Mouse (Mus musculus) thymus, adult 2 months (tissue): ENCODE measurements at regions not wholly inside any gene's neighbourhood (a gene's known extent, or its start where the extent isn't known, plus 50 kb on each side); places are given as distances from the start of the nearest gene placed in this dataset.

Experiments
- DNase-seq: peaks from one replicate; pipeline ENCODE4 v3.0.0; 2021
- H3K27ac ChIP-seq: fragments of 200-500 bp; 2 replicates; pipeline ENCODE4 v1.5.1; 2012; ENCODE audit warnings: low read length, control low read depth; ENCODE audit not compliant: control insufficient read depth, insufficient read depth
- H3K27me3 ChIP-seq: fragments of 200-500 bp; 2 replicates; pipeline ENCODE4 v1.6.1; 2012; ENCODE audit warnings: mild to moderate bottlenecking, low read length, moderate library complexity, mixed read lengths; ENCODE audit not compliant: control insufficient read depth, insufficient read depth
- H3K36me3 ChIP-seq: fragments of 200-500 bp; 2 replicates; pipeline ENCODE4 v1.6.1; 2012; ENCODE audit warnings: mild to moderate bottlenecking, low read length, moderate library complexity; ENCODE audit not compliant: control insufficient read depth, insufficient read depth
- H3K4me1 ChIP-seq: fragments of 200-500 bp; replicated peaks from 2 replicates; pipeline ENCODE4 v1.6.1; 2012; ENCODE audit warnings: low read length; ENCODE audit not compliant: control insufficient read depth, insufficient read depth
- H3K4me3 ChIP-seq: fragments of 200-500 bp; 2 replicates; pipeline ENCODE4 v1.5.1; 2012; ENCODE audit warnings: mild to moderate bottlenecking, low read length, control low read depth, moderate library complexity; ENCODE audit not compliant: control insufficient read depth, insufficient read depth
- CTCF ChIP-seq: fragments of 200-500 bp; IDR thresholded peaks from 2 replicates; pipeline ENCODE4 v1.5.1; 2012; ENCODE audit warnings: mild to moderate bottlenecking, control low read depth, low read length, moderate library complexity, borderline replicate concordance; ENCODE audit not compliant: control insufficient read depth, poor library complexity, insufficient read depth; ENCODE audit errors: extremely low read depth
- POLR2A ChIP-seq: fragments of 200-500 bp; IDR thresholded peaks from 2 replicates; pipeline ENCODE4 v1.6.1; 2012; ENCODE audit warnings: mild to moderate bottlenecking, low read length, control low read depth, moderate library complexity; ENCODE audit not compliant: control insufficient read depth, poor library complexity, insufficient read depth; ENCODE audit errors: extremely low read depth
- WGBS: fragments of 180-500 bp; shearing (Covaris S2); methylation state at CpG from one replicate; pipeline ENCODE4 v1.1.7; 2018; 5-methylcytosine and 5-hydroxymethylcytosine counted together

GRCm38 (mm10) chr1:120851860-120852503, 249.8 kb downstream of the En1 start:
- Histone ChIP-seq H3K4me3 (no peak overlapping the region), H3K36me3 (no peaks in the 10 kb centered on the region), H3K27me3 (no peaks in the 10 kb centered on the region), H3K4me1 (no peaks in the 10 kb centered on the region), H3K27ac (no peak overlapping the region)
- TF ChIP-seq POLR2A (no peak), CTCF (no peak)
- whole genome bisulfite sequencing = 84% methylated on average over 6 of the region's 6 CpGs
- DNase-seq = no peak

- Histone ChIP-seq H3K36me3 (no peaks in the 10 kb centered on the region), H3K4me3 (no peak overlapping the region), H3K27me3 (no peaks in the 10 kb centered on the region), H3K4me1 (no peaks in the 10 kb centered on the region), H3K27ac (no peak overlapping the region)
- DNase-seq = no peak
- 72% methylated on average over 5 of the region's 5 CpGs for WGBS
- TF ChIP-seq POLR2A = no peak
- TF ChIP-seq CTCF = no peak
Observed at GRCm38 (mm10) chr1:120857566-120857965, 255.3 kb downstream of the En1 start.

GRCm38 (mm10) chr1:120859546-120859945, 257.3 kb downstream of the En1 start:
- 65% methylated on average over 5 of the region's 5 CpGs for WGBS
- TF ChIP-seq CTCF (no peak), POLR2A (no peak)
- Histone ChIP-seq H3K27me3 (no peaks in the 10 kb centered on the region), H3K36me3 (no peaks in the 10 kb centered on the region), H3K4me1 (no peaks in the 10 kb centered on the region), H3K4me3 (no peak overlapping the region), H3K27ac (no peak overlapping the region)
- no peak for DNase-seq

GRCm38 (mm10) chr1:120872554-120872953, 270.3 kb downstream of the En1 start:
- Histone ChIP-seq H3K36me3 (no peaks in the 10 kb centered on the region), H3K4me1 (no peaks in the 10 kb centered on the region), H3K27me3 (no peaks in the 10 kb centered on the region), H3K27ac (no peak overlapping the region), H3K4me3 (no peak overlapping the region)
- no peak for TF ChIP-seq CTCF
- no peak for TF ChIP-seq POLR2A
- 81% methylated on average over 7 of the region's 7 CpGs for WGBS
- DNase-seq = no peak

- Histone ChIP-seq H3K4me1 (no peaks in the 10 kb centered on the region), H3K27me3 (no peaks in the 10 kb centered on the region), H3K27ac (no peak overlapping the region), H3K36me3 (no peaks in the 10 kb centered on the region), H3K4me3 (no peak overlapping the region)
- WGBS = 97% methylated on average over 10 of the region's 10 CpGs
- DNase-seq = no peak
- TF ChIP-seq CTCF = no peak
- no peak for TF ChIP-seq POLR2A
Observed at GRCm38 (mm10) chr1:120882959-120883549, 280.8 kb downstream of the En1 start.

GRCm38 (mm10) chr1:120883632-120884031, 281.4 kb downstream of the En1 start:
- Histone ChIP-seq H3K4me1 (no peaks in the 10 kb centered on the region), H3K27ac (no peak overlapping the region), H3K27me3 (no peaks in the 10 kb centered on the region), H3K36me3 (no peaks in the 10 kb centered on the region), H3K4me3 (no peak overlapping the region)
- DNase-seq = no peak
- WGBS = 89% methylated on average over 9 of the region's 9 CpGs
- no peak for TF ChIP-seq CTCF
- TF ChIP-seq POLR2A = no peak
